Mouse (Mus musculus) adrenal gland, postnatal 14 days (tissue): ENCODE measurements at regions not wholly inside any gene's neighbourhood (a gene's known extent, or its start where the extent isn't known, plus 50 kb on each side); places are given as distances from the start of the nearest gene placed in this dataset.
A peak's percentile ranks its signal among the peaks of the same experiment; 100 is the strongest.

Source experiments
- DNase-seq: peaks from one replicate; pipeline ENCODE4 v3.0.0; 2021; ENCODE audit warnings: mixed read lengths

DNA sequence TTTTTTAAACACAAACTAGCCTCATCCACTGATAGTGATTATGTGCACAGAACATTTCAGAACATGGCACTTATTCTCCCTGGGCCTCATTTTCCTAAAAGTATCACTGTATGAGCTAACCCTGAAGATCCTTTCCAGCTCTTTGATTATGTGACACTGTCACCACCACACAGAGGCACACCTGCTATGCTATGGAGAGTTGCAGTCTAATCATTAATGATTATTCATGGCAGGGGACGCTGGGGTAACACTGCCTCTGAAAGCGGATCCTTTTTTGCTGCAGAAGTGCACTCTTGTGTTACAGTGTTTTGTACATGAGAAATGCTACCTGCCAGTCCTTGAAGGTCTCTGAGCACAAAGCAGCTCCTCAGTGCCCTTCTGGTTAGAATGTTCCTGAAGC lies 615.3 kb upstream of the Fbxo33 start:
- no peak for DNase-seq

DNA sequence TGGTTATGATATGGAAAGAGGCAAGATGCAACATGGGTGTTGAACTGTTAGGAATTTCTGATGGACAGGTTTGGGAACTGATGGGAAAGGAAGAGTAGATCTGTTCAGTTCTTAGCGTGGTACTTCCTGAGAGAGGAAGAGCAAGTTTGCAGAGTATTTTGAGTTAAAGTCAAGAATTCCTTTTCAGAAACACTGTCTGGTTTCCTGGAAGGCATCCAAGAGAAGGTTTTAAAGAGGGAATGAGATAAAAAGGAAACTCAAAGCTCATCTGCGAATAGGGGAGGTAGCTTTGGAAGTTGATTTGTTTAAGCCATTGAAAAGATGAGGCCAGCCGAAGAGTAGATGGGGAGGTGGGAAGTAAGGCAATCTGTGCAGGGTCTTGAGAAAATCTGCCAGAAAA lies 603.4 kb upstream of the Fbxo33 start:
- DNase-seq: no peak

DNA sequence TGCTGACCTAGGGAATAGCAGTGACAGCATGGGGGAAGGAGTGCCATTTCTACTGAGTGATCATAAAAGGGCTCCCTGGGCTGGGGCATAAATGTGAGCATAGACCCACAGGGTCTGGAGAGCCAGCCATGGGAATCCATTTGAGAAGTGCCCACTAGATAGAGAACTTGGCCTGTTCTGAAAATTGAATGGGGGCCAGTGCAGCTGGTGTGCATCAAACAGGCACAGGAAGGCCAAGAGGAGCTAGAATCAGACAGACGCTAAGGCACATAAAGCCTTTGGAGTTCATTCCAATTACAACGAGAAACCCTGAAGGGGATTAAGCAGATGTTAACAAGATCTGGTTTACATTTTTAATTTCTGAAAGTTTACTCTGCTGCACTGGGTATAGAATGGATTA lies 602.9 kb upstream of the Fbxo33 start:
- no peak for DNase-seq

DNA sequence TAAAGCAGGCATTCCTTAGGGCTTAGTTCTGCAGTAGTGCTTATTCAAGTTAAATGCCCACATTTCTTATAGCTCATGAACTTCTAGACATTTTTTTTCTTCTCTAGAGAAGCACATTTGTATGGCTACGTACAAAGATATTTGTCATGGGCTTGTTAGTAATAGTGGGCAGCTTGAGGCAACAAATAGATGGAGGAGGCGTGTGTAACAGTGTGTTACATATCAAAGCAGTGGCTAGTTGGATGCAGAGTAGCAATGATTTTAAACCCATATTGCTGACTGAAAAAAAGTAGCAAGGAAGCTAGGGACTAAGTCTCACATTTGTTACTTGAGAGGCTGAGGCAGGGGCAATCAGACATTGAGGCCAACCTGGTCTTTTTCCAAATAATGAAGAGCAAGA lies 602.2 kb upstream of the Fbxo33 start:
- no peak for DNase-seq

- no peak for DNase-seq
Measured at GRCm38 (mm10) chr12:59815965-59816364, 596.4 kb upstream of the Fbxo33 start.

- DNase-seq: no peak
Measured at GRCm38 (mm10) chr12:59814356-59814755, 594.8 kb upstream of the Fbxo33 start.

GRCm38 (mm10) chr12:59809224-59809623 lies 589.7 kb upstream of the Fbxo33 start:
- no peak for DNase-seq

GRCm38 (mm10) chr12:59798051-59798450 lies 578.5 kb upstream of the Fbxo33 start:
- peak; percentile 5 for DNase-seq

GRCm38 (mm10) chr12:59791473-59791872 lies 571.9 kb upstream of the Fbxo33 start:
- peak; percentile 26 for DNase-seq

GRCm38 (mm10) chr12:59786831-59787230 lies 567.3 kb upstream of the Fbxo33 start:
- no peak for DNase-seq

DNA sequence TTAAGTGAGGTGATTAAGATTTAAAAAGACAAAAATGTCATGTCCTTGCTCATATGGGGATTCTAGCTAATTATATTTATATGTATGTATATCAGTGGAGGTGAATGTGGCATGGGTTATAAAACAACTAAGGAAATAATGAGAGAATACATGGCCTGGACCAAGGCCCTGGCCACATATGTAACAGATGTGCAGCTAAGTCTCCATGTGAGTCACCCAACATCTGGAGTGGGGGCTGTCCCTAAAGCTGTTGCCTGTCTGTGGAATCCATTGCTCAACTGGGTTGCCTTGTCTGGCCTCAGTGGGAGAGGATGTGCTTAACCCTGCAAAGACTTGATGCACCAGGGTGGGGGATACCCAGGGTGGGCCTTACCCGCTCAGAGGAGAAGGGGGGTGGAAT lies 551.5 kb upstream of the Fbxo33 start:
- DNase-seq: no peak

GRCm38 (mm10) chr12:59762260-59762659 lies 542.7 kb upstream of the Fbxo33 start:
- no peak for DNase-seq

DNA sequence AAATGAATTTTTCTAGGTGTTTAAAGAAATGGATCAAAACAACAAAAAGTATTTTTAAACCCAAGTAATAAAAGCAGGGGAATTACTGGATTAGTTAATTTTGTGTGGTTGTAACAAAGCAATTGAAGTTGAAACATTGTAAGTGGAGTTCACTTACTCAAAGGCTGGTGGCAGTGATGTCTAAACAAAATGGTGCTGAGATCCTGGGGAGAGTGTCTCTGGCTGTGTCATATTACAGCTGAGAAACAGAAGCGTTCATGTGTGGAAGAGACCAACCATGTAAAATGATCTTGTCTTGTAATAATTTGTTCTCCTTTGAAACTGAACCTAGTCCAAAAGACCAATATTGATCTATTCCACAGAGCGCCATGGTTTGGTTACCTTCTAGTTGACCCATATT lies 525.2 kb upstream of the Fbxo33 start:
- DNase-seq: no peak

GRCm38 (mm10) chr12:59743211-59743610 lies 523.7 kb upstream of the Fbxo33 start:
- no peak for DNase-seq

GRCm38 (mm10) chr12:59724951-59725350 lies 505.4 kb upstream of the Fbxo33 start:
- DNase-seq: peak; percentile 15

DNA sequence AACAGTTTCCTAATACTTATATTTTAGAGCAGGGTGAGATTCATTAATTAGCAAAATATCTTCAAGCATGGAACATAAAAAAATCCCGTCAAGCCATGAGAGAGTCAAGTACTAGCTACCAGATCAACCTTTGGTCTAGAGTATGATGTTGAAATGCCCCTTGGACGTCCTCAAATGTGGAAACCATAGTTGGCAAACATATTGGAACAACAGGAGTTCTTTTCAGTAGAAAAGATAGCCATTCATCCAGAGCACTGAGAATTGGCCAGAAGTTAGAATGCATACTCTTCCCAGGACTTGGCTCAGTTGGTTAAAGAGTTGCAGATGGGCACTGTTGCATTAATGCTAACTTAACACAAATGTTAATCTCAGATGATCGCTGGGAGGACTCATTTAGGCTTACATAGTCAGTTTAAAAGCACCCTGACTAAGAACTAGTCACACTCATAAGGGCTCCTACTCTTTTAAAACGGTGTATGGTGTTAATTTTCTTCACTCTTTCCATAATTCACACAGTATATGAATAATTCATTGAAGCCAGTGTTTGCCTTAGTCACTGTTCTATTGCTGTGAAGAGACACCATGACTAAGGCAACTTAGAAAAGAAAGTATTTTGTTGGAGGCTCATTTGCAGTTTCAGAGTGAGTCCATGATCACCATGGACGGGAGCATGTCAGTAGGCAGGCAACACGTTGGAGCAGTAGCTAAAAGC lies 503.1 kb upstream of the Fbxo33 start:
- DNase-seq: no peak

DNA sequence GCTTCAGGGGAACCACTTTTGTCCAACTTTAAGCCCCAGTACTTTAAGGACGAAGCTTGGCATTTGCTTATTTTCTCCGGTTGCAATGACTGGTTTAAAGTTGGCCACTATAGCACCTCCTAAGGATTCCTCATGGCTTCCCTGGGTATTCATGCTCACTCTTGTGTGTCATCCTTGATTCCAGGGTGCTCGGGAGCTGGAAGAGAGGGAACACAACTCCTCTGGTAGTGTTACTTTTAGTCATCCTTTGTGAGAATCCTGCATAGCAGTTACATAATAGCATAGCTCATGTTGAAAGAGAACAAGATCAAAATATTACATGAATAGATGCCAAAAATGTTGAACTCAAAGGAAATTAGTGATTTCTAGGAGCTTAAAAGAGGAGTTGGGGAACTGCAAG lies 493.7 kb upstream of the Fbxo33 start:
- no peak for DNase-seq

GRCm38 (mm10) chr12:59683235-59683634 lies 463.7 kb upstream of the Fbxo33 start:
- DNase-seq: no peak

DNA sequence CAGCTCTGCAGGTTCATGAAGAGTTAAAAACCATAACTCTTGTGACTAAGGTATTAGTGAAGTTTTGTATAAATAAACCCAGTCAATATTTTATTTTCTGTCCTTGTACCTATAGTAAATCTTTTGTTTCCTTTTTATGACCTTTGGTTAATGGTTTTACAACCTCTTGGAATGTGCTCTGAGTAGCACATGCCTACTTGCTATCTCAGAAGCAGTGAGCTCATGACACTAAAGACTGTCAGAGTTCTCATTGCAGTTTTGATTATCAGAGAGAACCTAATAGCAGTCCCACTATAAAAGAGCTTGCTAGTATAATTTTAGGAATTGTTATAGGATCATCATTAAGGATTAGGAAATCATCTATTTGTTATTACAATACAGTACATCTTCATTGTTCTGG lies 443.6 kb upstream of the Fbxo33 start:
- DNase-seq: no peak

DNA sequence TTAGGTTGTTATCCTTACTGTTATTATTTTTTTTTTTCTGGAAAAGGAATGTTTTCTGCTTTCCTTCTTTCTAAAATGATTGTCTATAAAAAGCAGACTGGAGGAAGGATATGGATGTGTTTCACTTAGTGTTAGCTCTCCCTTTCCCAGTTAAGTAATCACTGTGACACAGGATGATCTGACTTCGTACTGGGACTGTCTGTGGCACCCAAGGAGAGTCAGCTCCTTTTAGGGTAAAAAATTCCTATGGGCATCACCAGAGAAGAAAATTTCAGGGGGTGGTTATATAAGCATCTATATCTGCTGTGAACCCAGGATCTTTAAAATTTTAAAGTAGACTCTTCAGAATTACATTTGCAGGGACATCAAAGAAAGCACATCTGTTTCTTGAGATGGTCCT lies 411.2 kb upstream of the Fbxo33 start:
- DNase-seq: no peak

GRCm38 (mm10) chr12:59623147-59623546 lies 403.6 kb upstream of the Fbxo33 start:
- DNase-seq: no peak

DNA sequence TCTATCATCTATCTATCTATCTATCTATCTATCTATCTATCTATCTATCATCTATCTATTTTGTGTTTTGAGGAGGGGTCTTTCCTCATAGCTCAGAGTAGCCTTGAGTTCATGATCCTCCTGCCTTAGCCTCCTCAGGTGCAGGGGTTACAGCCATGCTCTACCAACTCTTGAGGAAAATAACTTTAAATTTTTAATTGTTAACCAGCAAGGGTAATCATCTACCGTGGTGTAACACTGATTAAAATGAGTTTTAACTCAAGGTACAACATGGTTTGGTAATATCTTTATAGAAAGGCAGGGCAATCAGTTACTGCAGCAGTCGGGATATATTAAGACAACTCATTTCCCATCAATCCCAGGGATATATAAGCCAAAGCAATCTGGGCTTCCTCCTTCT lies 401.6 kb upstream of the Fbxo33 start:
- no peak for DNase-seq

DNA sequence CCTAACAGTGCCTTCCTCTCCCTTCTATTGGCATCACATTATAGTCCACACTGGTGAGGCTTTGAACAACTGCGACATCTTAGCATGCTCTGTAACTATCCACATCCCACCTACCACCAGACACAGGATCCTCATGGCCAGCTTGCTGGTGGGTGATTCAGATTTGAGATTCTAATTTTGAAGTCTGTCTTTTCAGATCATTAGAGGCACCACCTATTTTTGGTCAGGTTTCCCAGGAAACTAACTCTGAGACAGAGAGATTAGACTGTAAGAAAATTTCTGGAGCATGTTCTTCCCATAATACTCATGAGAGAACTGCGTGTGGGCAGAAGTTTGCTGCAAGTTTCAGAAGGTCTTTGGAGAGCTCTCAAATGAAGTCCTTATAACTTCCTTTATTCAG lies 400.8 kb upstream of the Fbxo33 start:
- no peak for DNase-seq

DNA sequence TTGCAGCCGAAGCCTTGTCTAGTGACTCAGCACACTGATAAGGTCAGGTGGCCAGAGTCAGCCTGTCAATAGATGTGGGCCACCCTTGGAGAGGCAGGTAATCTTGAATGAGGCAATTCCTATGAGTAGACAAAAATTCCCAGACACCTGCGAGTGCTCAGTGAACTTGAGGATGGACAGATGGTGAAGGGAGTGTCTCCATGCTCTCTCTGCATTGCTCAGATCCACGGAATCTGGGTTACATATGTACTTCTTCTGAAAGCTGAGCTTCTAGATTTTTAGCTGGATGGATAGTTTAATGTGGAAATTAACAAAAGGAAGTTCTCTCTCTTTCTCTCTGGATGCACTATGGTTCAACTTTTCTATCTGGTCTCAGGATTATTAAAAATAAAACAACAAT lies 396.6 kb upstream of the Fbxo33 start:
- DNase-seq: no peak

DNA sequence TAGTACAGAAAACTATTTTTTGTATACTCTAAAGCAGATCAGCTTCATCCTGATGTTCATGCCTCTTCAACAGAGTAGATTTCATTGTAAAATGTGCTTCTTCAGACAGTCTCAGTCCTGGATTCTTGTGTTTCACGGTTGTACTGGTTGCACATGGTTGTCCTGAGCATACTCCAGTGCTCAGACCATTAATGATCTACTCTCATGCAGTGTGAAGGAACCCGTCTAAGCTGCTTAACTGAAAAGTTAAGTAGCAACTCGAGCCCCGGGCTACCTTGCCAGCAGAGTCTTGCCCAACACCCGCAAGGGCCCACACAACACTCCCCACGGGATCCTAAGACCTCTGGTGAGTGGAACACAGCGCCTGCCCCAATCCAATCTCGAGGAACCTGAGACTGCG lies 380.3 kb upstream of the Fbxo33 start:
- no peak for DNase-seq
